Mouse (Mus musculus) hindbrain, embryonic 10.5 days (tissue): ENCODE measurements around the gene Usp48. TPM values are rescaled to one million over a fixed set of nuclear protein-coding genes. Genes with fewer than 3 reads are reported as not detected.
A peak's percentile ranks its signal among the peaks of the same experiment; 100 is the strongest.
"Not testable (repeated sequence)": the region's sequence is repeated elsewhere in the genome, so short reads cannot be mapped to it uniquely, and the experiment has no call there.

Experiments
- DNase-seq: peaks from one replicate; pipeline ENCODE4 v3.0.0-alpha.2; 2017; ENCODE audit warnings: low spot score
- H3K27ac ChIP-seq: fragments of 300-500 bp; sonication (generic); 2 replicates; pipeline ENCODE4 v1.5.1; 2016; ENCODE audit warnings: mild to moderate bottlenecking, moderate library complexity
- H3K27me3 ChIP-seq: fragments of 300-500 bp; sonication (generic); 2 replicates; pipeline ENCODE4 v1.6.1; 2016; ENCODE audit warnings: mild to moderate bottlenecking; ENCODE audit not compliant: poor library complexity, insufficient read depth, severe bottlenecking
- H3K36me3 ChIP-seq: fragments of 300-500 bp; sonication (generic); 2 replicates; pipeline ENCODE4 v1.6.1; 2016; ENCODE audit warnings: mild to moderate bottlenecking, moderate library complexity
- H3K4me1 ChIP-seq: fragments of 300-500 bp; sonication (generic); replicated peaks from 2 replicates; pipeline ENCODE4 v1.6.1; 2016; ENCODE audit warnings: mild to moderate bottlenecking
- H3K4me3 ChIP-seq: fragments of 300-500 bp; sonication (generic); 2 replicates; pipeline ENCODE4 v1.5.1; 2016; ENCODE audit warnings: mild to moderate bottlenecking, moderate library complexity
- H3K9me3 ChIP-seq: fragments of 300-500 bp; sonication (generic); 2 replicates; pipeline ENCODE4 v1.6.1; 2016; ENCODE audit warnings: mild to moderate bottlenecking, moderate library complexity
- WGBS: fragments of 180-500 bp; shearing (Covaris S2); methylation state at CpG from one replicate; pipeline ENCODE4 v1.1.7; 2016; 5-methylcytosine and 5-hydroxymethylcytosine counted together
- polyA plus RNA-seq: library from polyadenylated mRNA; unstranded; fragments of >200 nt; fragmentation: Nextera tagmentation; extraction: Ambion mirVana; gene quantifications from 2 replicates; pipeline ENCODE4 v1.2.1, GENCODE M21; 2016

Gene Usp48
- 63.6 and 73.1 TPM in 2 replicates for polyA plus RNA-seq

DNA sequence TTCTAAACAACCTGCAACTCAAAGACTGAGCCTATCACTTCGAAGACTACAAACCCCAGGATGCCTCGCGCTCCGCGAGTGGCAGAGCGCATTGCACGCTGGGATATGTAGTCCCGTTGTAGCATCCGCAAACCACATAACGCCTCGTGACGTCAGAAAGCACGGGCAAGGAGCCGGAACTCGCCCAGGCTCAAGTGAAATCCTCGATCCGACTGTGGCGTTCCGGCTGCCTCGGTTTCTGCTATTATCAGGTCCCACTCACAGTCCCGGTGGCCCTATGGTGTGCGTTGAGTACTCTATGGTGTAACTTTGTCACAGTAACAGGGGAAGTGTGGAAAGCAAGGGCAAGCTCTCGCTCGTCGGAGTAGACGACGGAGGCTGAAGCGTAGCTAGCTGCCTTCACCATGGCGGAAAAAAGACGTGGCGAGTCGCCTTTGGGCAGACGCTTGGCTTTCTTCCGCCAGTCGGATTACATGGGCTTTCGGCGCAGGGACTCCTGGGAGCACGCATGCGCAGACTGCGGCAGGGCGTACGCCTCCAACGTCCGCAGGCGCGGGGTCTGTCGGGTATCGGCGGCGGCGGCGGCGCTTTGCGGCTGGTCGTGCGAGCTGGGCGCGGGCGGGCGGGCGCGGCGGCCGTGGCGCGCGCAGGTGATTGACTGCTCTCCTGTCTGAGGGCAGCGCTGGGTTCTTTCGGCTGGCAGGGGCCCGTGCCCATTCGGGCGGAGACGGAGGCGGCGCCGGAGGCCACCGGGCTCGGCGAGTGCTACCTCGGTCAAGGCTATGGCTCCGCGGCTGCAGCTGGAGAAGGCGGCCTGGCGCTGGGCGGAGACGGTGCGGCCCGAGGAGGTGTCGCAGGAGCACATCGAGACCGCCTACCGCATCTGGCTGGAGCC is at the start of gene Usp48:
TSS of gene Usp48 (plus strand) at position 155 of the 895 bp plus-strand sequence.
- under 1% methylated on average over 92 of the region's 92 CpGs for WGBS
- no peaks in the 10 kb centered on the region for H3K27me3 ChIP-seq
- DNase-seq = peak; percentile 99
- H3K9me3 ChIP-seq = no peaks in the 10 kb centered on the region
- peaks cover 13% of the 10 kb centered on the region; the same call in 1 of the 2 replicates for H3K36me3 ChIP-seq
- H3K4me1 ChIP-seq = peaks cover 31% of the 10 kb centered on the region
- H3K27ac ChIP-seq = peak within 1 kb of the TSS; percentile 96
- H3K4me3 ChIP-seq = peak within 1 kb of the TSS; percentile 97

DNA sequence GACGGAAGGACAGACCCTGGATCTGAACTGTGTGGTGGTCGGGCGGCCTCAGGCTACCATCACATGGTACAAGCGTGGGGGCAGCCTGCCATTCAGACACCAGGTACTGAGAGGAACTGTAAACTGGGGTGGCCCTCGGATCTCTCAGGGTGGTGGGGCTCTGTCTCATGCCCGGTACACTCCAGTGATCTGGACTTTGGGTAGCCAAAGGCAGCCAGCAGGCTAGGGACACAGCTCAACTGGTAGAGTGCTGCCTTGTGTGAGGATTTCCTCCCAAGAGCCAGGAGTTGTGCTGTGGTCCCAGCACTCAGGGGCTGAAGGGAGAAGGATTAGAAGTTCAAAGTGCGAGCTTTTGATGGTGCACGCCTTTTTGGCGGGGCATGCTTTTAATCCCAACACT is 48.0 kb upstream of the Usp48 start:
- peaks cover 100% of the 10 kb centered on the region for H3K36me3 ChIP-seq
- WGBS = 94% methylated on average over 9 of the region's 9 CpGs
- DNase-seq = no peak

DNA sequence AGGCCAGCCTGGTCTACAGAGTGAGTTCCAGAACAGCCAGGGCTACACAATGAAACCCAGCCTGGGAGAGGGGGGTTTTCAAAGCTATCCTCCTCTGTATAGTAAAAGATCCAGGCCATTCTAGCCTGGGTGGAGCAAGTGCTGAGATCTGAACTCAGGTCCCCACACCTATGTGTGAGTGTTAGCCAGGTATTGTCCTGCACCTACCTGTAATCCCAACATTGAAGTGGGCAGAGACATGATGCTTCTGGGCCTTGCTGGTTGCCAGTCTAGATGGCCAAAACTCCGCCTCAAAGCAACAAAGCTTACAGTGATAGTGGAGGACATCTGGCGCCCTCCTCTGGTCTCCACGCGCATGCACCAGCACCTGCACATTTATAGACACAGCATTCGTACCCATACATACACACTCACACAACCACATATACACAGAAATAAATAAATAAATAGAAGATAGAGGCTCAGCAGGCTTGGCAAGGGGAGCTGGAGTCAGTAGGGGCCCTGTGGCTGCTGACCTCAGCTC is 47.5 kb upstream of the Usp48 start:
- DNase-seq = peak; percentile 49
- Histone ChIP-seq H3K27ac (no peak overlapping the region), H3K9me3 (no peaks in the 10 kb centered on the region), H3K27me3 (no peaks in the 10 kb centered on the region), H3K4me1 (no peaks in the 10 kb centered on the region), H3K36me3 (peaks cover 100% of the 10 kb centered on the region), H3K4me3 (no peak overlapping the region)
- WGBS = 80% methylated on average over 5 of the region's 5 CpGs

More for the DNA sequence above, 48.0 kb upstream of the Usp48 start:
- H3K4me1 ChIP-seq = no peaks in the 10 kb centered on the region
- no peaks in the 10 kb centered on the region for H3K27me3 ChIP-seq
- no peak overlapping the region for H3K4me3 ChIP-seq
- no peaks in the 10 kb centered on the region for H3K9me3 ChIP-seq
- no peak overlapping the region for H3K27ac ChIP-seq

DNA sequence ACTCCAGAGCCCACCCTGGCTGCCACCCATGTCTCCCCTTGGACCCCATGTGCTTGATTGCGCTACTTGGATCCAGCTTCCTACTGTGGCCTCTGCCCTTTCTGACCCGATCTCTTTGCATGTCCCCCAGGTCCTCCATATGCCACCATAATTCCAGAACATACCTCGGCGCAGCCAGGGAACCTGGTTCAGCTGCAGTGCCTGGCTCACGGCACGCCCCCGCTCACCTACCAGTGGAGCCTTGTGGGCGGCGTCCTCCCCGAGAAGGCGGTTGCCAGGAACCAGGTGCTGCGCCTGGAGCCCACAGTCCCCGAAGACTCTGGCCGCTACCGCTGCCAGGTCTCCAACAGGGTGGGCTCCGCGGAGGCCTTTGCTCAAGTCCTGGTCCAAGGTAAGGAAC is 40.1 kb upstream of the Usp48 start:
- no peak for DNase-seq
- H3K36me3 ChIP-seq = peaks cover 95% of the 10 kb centered on the region
- WGBS = 96% methylated on average over 17 of the region's 17 CpGs
- H3K27ac ChIP-seq = no peak overlapping the region
- no peaks in the 10 kb centered on the region for H3K4me1 ChIP-seq
- no peak overlapping the region for H3K4me3 ChIP-seq
- H3K27me3 ChIP-seq = no peaks in the 10 kb centered on the region
- no peaks in the 10 kb centered on the region for H3K9me3 ChIP-seq

DNA sequence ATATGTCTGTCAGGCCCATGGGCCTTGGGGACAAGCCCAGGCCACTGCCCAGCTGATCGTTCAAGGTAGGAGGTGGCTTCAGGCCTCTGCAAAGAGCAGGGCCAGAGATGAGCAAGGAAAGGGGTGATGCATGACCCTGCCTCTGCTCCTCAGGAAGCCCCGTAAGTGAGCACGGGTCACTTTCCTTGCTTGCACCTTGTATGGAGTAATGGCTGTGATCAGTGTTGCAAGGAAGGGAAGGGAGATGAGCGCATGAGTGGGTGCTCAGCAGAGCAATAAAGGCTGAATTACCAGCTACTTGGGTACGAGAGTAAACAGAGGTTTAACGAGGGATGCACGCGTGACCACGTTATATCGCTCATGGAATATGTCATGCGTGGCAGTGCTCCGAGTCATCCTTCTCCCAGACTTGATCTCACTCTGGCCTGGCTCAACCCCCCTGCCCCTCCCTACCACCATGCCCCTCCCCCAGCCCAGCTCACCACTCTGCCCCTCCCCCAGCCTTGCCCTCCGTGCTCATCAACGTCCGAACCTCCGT is 36.8 kb upstream of the Usp48 start:
- Histone ChIP-seq H3K9me3 (no peaks in the 10 kb centered on the region), H3K36me3 (peaks cover 92% of the 10 kb centered on the region), H3K4me1 (no peaks in the 10 kb centered on the region), H3K27me3 (no peaks in the 10 kb centered on the region), H3K27ac (no peak overlapping the region), H3K4me3 (no peak overlapping the region)
- DNase-seq = no peak
- 90% methylated on average over 16 of the region's 16 CpGs for WGBS

DNA sequence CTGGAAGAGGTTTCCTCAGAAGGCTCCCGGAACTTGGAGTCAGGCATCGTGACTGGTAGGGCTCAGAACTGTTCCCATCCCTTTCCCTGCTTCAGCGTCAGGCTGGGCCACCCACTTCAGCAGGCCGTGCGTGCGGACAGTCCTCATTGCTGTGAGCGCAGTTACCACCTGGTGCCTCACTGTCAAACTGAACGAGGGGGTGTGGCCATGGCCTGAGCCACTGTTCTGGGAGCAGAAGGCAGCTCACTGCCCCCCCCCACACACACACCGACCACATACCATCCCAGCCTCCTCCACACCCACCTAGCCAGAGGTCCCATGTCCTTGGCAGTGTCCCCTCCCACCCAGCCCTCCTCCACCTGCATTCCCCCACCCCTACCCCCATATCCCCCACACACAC is 23.7 kb upstream of the Usp48 start:
- no peaks in the 10 kb centered on the region for H3K27me3 ChIP-seq
- WGBS = 89% methylated on average over 9 of the region's 9 CpGs
- peaks cover 50% of the 10 kb centered on the region for H3K36me3 ChIP-seq
- no peaks in the 10 kb centered on the region for H3K4me1 ChIP-seq
- H3K9me3 ChIP-seq = no peaks in the 10 kb centered on the region
- H3K4me3 ChIP-seq = no peak overlapping the region
- DNase-seq = no peak
- H3K27ac ChIP-seq = no peak overlapping the region

DNA sequence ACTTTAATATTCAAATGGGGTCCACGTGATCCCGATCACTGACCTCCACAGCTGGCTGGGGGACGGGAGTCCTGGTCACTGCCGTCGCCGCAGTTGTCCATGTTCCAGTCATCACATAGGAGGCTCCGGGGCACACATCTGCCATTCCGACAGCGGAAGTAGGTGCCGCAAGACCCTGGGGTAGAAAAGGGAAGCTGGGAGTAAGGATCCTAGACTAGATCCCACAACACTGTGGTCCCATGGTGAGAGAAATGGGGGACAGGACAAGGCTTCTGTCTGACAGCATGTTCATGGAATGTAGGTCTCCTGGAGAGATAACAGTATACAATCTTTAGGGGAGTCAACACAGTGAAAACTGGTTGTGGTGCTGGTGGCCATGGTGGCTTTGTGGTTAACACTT is 19.1 kb upstream of the Usp48 start, which contains the start of gene Ldlrad2:
TSS of gene Ldlrad2 (minus strand) at position 101 of the 400 bp plus-strand sequence.
- Histone ChIP-seq H3K27ac (no peak within 1 kb of the TSS), H3K27me3 (peaks cover 21% of the 10 kb centered on the region), H3K4me1 (peaks cover 6% of the 10 kb centered on the region), H3K9me3 (no peaks in the 10 kb centered on the region), H3K36me3 (peaks cover 19% of the 10 kb centered on the region), H3K4me3 (no peak within 1 kb of the TSS)
- WGBS = 88% methylated on average over 10 of the region's 10 CpGs
- no peak for DNase-seq

DNA sequence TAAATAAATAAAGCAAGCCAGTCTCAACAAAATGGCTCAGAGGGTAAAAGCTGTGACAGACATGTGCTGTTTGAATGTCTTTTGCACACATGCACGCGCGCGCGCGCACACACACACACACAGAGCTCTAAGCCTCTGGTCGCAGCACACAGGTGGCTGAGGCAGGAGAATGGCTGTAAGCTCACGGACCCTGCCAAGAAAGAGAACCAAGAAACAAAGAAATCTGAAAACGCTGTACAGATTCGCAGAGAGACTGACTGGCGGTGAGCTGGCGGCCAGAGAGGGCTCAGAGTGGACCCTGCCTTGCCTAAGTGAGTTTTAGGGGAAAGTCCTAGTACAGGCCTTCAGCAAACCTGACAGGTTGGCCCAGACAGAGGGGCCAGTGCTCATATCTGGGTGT is 16.1 kb upstream of the Usp48 start:
- Histone ChIP-seq H3K27ac (no peak overlapping the region), H3K4me1 (peaks cover 15% of the 10 kb centered on the region), H3K4me3 (no peak overlapping the region), H3K27me3 (peaks cover 34% of the 10 kb centered on the region), H3K9me3 (no peaks in the 10 kb centered on the region), H3K36me3 (no peaks in the 10 kb centered on the region)
- WGBS = 96% methylated on average over 12 of the region's 12 CpGs
- no peak for DNase-seq

DNA sequence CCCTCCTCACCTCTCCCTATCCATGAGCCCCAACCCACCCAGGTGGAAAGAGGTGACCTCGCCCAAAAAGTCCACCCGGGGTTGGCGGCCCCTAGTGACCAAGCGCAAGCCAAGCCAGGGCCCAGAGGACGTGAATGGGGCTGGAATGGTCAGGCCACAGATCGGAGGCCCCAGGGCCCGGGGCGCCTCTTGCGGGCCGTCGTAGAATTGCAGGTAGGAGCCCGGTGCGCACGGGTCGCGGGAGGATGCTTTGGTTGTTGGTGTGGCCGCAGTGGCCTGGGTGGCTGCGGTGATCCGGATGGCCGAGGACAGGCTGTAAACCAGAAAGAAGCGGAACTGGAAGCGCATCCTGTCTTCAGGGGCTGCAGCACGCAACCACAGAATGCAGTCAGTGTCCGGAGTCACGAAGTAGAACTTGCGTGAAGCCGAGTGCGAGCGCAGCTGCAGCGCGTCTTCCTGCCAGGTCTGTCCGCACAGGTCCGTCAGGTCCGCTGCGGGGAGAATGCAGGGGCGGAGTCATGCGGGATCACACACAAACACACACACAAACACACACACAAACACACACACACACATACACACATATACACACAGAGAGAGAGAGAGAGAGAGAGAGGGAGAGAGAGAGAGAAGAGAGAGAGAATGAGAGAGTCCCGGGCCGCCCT is 15.2 kb upstream of the Usp48 start:
- no peaks in the 10 kb centered on the region for H3K36me3 ChIP-seq
- no peak overlapping the region for H3K27ac ChIP-seq
- peak; percentile 79 for DNase-seq
- peak overlapping the region; percentile 48 for H3K4me3 ChIP-seq
- H3K27me3 ChIP-seq = peaks cover 34% of the 10 kb centered on the region
- no peaks in the 10 kb centered on the region for H3K9me3 ChIP-seq
- H3K4me1 ChIP-seq = peaks cover 15% of the 10 kb centered on the region
- 4% methylated on average over 39 of the region's 39 CpGs for WGBS

DNA sequence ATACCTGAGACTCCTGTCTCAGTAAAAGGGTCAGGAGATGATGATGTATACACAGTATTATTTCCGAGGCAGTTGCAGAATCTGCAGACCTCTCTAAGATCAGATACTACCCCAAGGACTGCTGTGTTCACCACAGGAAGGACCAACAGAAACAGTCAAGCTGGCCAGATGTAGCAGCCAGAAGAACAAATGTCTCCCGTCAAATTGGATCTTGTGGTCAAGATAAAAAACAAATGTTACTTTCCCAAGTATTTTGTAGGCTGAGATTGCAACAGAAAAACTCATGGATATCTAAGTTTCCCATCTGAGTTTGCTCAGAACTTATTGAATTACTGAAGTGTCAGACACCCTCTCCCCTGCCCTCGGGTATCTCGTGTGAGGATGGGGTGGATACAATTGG is 13.8 kb upstream of the Usp48 start:
- Histone ChIP-seq H3K9me3 (no peaks in the 10 kb centered on the region), H3K4me3 (no peak overlapping the region), H3K4me1 (peaks cover 15% of the 10 kb centered on the region), H3K27ac (no peak overlapping the region), H3K36me3 (no peaks in the 10 kb centered on the region), H3K27me3 (peaks cover 34% of the 10 kb centered on the region)
- no peak for DNase-seq
- WGBS = 64% methylated on average over 4 of the region's 4 CpGs

DNA sequence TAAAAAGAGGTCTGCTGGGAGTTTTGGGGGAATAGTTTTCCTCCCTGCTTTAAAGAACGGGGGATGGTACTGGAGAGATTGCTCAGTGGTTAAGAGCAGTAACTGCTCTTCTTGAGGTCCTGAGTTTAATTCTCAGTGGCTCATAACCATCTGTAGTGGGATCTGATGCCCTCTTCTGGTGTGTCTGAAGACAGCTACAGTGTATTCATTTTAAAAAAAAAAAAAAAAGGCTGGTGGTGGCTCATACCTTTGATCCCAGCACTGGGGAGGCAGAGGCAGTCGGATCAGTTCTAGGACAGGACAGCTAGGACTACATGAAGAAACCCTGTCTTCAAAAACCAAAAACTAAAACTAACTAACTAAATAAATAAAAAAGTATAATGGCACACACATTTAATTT is 13.3 kb upstream of the Usp48 start:
- Histone ChIP-seq H3K9me3 (no peaks in the 10 kb centered on the region), H3K36me3 (no peaks in the 10 kb centered on the region), H3K27ac (no peak overlapping the region), H3K4me3 (no peak overlapping the region), H3K4me1 (peaks cover 15% of the 10 kb centered on the region), H3K27me3 (peaks cover 34% of the 10 kb centered on the region)
- no peak for DNase-seq
- WGBS = 72% methylated on average over 2 of the region's 2 CpGs

DNA sequence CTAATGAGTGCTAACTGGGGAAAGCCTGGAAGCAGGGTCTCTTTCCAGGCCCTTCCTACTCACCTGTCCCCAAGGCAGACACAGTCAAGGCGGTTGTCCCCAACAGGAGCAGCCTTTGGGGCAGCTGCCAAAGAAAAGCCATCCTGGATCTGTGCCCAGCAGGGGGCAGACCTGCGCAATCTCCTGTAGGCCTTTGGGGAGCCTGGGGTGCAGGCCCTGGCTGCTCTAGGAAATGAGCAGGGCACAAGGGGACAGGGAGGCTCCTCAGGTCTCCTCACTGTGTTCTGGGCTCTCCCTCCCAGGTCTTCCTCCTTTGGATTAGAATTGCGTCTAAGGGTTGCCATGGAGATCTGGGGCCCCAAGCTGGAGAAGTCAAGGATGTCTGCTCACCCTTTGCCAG is 11.7 kb upstream of the Usp48 start:
- peaks cover 34% of the 10 kb centered on the region for H3K27me3 ChIP-seq
- no peaks in the 10 kb centered on the region for H3K36me3 ChIP-seq
- no peak overlapping the region; the same call in 1 of the 2 replicates for H3K27ac ChIP-seq
- peak; percentile 15 for DNase-seq
- peaks cover 15% of the 10 kb centered on the region for H3K4me1 ChIP-seq
- H3K4me3 ChIP-seq = no peak overlapping the region
- 29% methylated on average over 3 of the region's 3 CpGs for WGBS
- no peaks in the 10 kb centered on the region for H3K9me3 ChIP-seq

DNA sequence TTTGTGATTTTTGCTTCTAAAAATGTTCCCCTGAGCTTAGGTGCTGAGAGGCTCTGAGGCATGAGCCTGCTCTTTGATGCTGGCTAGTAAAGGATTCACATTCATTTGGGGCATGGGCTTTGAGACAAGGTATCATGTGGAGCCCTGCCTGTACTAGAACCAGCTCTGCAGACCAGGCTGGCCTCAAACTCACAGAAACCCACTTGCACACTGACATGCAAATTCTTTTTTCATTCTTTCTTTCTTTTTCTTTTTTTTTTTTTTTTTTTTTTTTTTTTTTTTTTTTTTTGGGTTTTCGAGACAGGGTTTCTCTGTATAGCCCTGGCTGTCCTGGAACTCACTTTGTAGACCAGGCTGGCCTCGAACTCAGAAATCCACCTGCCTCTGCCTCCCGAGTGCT is 4.5 kb upstream of the Usp48 start:
- not testable (repeated sequence) for DNase-seq, H3K9me3 ChIP-seq, H3K27ac ChIP-seq, H3K36me3 ChIP-seq, H3K4me1 ChIP-seq, H3K4me3 ChIP-seq, H3K27me3 ChIP-seq
- 91% methylated on average over 2 of the region's 3 CpGs for WGBS
